Mouse (Mus musculus) C2C12 (cell line): ENCODE results near the gene Plekhb1.

ENCODE experiments used
- CEBPB ChIP-seq: IDR thresholded peaks from one replicate; pipeline ENCODE4 v1.6.1; 2011; ENCODE audit warnings: low read depth, mild to moderate bottlenecking, control low read depth, moderate library complexity
- CTCF ChIP-seq: IDR thresholded peaks from one replicate; pipeline ENCODE4 v1.5.1; 2011; ENCODE audit not compliant: control insufficient read depth, insufficient read depth, insufficient read length
- FOSL1 ChIP-seq: IDR thresholded peaks from one replicate; pipeline ENCODE4 v1.8.0; 2011; ENCODE audit warnings: mild to moderate bottlenecking, low read length; ENCODE audit not compliant: poor library complexity, insufficient read depth, severe bottlenecking
- MAX ChIP-seq: IDR thresholded peaks from one replicate; pipeline ENCODE4 v1.6.1; 2011; ENCODE audit warnings: mild to moderate bottlenecking, control low read depth
- MYOD1 ChIP-seq: IDR thresholded peaks from one replicate; pipeline ENCODE4 v1.6.1; 2011; ENCODE audit warnings: low read depth; ENCODE audit not compliant: control insufficient read depth, insufficient read length
- MYOG ChIP-seq: IDR thresholded peaks from one replicate; pipeline ENCODE4 v1.6.1; 2011; ENCODE audit not compliant: control insufficient read depth, insufficient read length; ENCODE audit errors: extremely low read depth

- no peak for TF ChIP-seq CTCF
- no peak for TF ChIP-seq MAX
- TF ChIP-seq CEBPB, result no peak
- TF ChIP-seq FOSL1, result no peak
- no peak for TF ChIP-seq MYOD1
- no peak for TF ChIP-seq MYOG
These were observed 54.0 kb downstream of the Plekhb1 start, which contains the start of gene Mrpl48 for GRCm38 (mm10) chr7:100608130-100608741.
